In genomic region chr5:113773664-113774063, GRCm38 (mm10) we compare ENCODE assay signal across 8 mouse cellular contexts. TPM values are rescaled to one million over a fixed set of nuclear protein-coding genes. Genes with fewer than 3 reads are reported as not detected.
DNase-seq lines count a peak whose midpoint lies in the region; ATAC-seq and TF ChIP-seq lines count a peak whose summit lies in the region.

No protein-coding gene starts in this region.

- peak overlapping the region; percentile 99 for H3K4me3 ChIP-seq in E14TG2a.4 (replicated peaks; ENCODE audit: low read length)
- H3K4me3 ChIP-seq in forebrain, embryonic 12.5 days (replicated peaks) = peak overlapping the region; percentile 99
- peak overlapping the region; percentile 79 for H3K4me3 ChIP-seq in heart, postnatal 0 days (ENCODE audit: low read depth, low read length)
- H3K4me3 ChIP-seq in liver, embryonic 15.5 days (replicated peaks) = peak overlapping the region; percentile 95
- peak overlapping the region; percentile 89 for H3K4me3 ChIP-seq in neural tube, embryonic 11.5 days (ENCODE audit: low read depth, low read length)
- H3K4me3 ChIP-seq in stomach, embryonic 16.5 days (replicated peaks; ENCODE audit: low read length) = peak overlapping the region; percentile 97

- no peaks in the 10 kb centered on the region for H3K9me3 ChIP-seq in E14TG2a.4 (ENCODE audit: low read length)
- H3K9me3 ChIP-seq in forebrain, embryonic 12.5 days = no peaks in the 10 kb centered on the region
- no peaks in the 10 kb centered on the region for H3K9me3 ChIP-seq in heart, postnatal 0 days (replicated peaks; ENCODE audit: control insufficient read depth, low read length)
- H3K9me3 ChIP-seq in liver, embryonic 15.5 days (replicated peaks) = no peaks in the 10 kb centered on the region
- H3K9me3 ChIP-seq in neural tube, embryonic 11.5 days (ENCODE audit: control insufficient read depth, low read length) = no peaks in the 10 kb centered on the region
- no peaks in the 10 kb centered on the region for H3K9me3 ChIP-seq in stomach, embryonic 16.5 days (replicated peaks; ENCODE audit: control insufficient read depth, low read length)

- H3K27ac ChIP-seq in forebrain, embryonic 12.5 days = no peak overlapping the region
- 0 out of 2 replicates have a peak overlapping the region, but pooled peaks have one; percentile 8 for H3K27ac ChIP-seq in heart, postnatal 0 days (ENCODE audit: low read depth)
- H3K27ac ChIP-seq in liver, embryonic 15.5 days (replicated peaks) = peak overlapping the region; percentile 91
- H3K27ac ChIP-seq in neural tube, embryonic 11.5 days (ENCODE audit: low read depth, low read length) = no peak overlapping the region
- H3K27ac ChIP-seq in stomach, embryonic 16.5 days (ENCODE audit: low read length) = no peak overlapping the region

- H3K9ac ChIP-seq in forebrain, embryonic 12.5 days = peak overlapping the region; percentile 74
- H3K9ac ChIP-seq in heart, postnatal 0 days (replicated peaks; ENCODE audit: low read depth, low read length) = no peak overlapping the region
- H3K9ac ChIP-seq in liver, embryonic 15.5 days = peak overlapping the region; percentile 81
- H3K9ac ChIP-seq in neural tube, embryonic 11.5 days (ENCODE audit: low read length) = no peak overlapping the region
- peak overlapping the region; percentile 80 for H3K9ac ChIP-seq in stomach, embryonic 16.5 days (ENCODE audit: low read length)

- peak; percentile 87 for DNase-seq in c-Kit-positive CD71-negative TER-119-negative erythroid progenitor cells, embryonic 14.5 days (ENCODE audit: low read depth)
- DNase-seq in heart, postnatal 0 days (ENCODE audit: low spot score) = peak; percentile 63
- peak; percentile 89 to 96 for DNase-seq in kidney, postnatal 36 days
- DNase-seq in neural tube, embryonic 11.5 days (ENCODE audit: low spot score) = peak; percentile 87

- no peaks in the 10 kb centered on the region for H3K27me3 ChIP-seq in E14TG2a.4 (ENCODE audit: insufficient read depth, low read length)
- no peaks in the 10 kb centered on the region for H3K27me3 ChIP-seq in forebrain, embryonic 12.5 days
- H3K27me3 ChIP-seq in heart, postnatal 0 days (ENCODE audit: control insufficient read depth, insufficient read depth, low read length) = no peaks in the 10 kb centered on the region
- no peaks in the 10 kb centered on the region for H3K27me3 ChIP-seq in liver, embryonic 15.5 days
- H3K27me3 ChIP-seq in neural tube, embryonic 11.5 days (ENCODE audit: control insufficient read depth, insufficient read depth, low read length) = no peaks in the 10 kb centered on the region
- H3K27me3 ChIP-seq in stomach, embryonic 16.5 days (ENCODE audit: control insufficient read depth, insufficient read depth, low read length) = no peaks in the 10 kb centered on the region

- no peak for TF ChIP-seq EP300 in heart, postnatal 0 days (IDR thresholded peaks at IDR 0.05; ENCODE audit: low read depth)

- TF ChIP-seq CTCF in E14TG2a.4 (conservative IDR thresholded peaks at IDR 0.05; ENCODE audit: low read length) = peak; percentile 86
- peak; percentile 92 for TF ChIP-seq CTCF in heart, postnatal 0 days (IDR thresholded peaks at IDR 0.05; ENCODE audit: low read depth)

- ATAC-seq in forebrain, embryonic 12.5 days (ENCODE audit: low FRiP score) = 0 out of 2 replicates have a peak, but pooled peaks have one; percentile 21
- no peak for ATAC-seq in heart, postnatal 0 days (ENCODE audit: insufficient read depth, low read depth)
- peak; percentile 36 for ATAC-seq in liver, embryonic 15.5 days (ENCODE audit: insufficient read depth)
- no peak for ATAC-seq in neural tube, embryonic 11.5 days (ENCODE audit: insufficient read depth, low FRiP score, low TSS enrichment)
- ATAC-seq in stomach, embryonic 16.5 days (ENCODE audit: insufficient read depth, low FRiP score) = no peak

- H3K4me2 ChIP-seq in forebrain, embryonic 12.5 days = peak overlapping the region; percentile 92
- peak overlapping the region; percentile 97 for H3K4me2 ChIP-seq in heart, postnatal 0 days (ENCODE audit: low read depth, low read length)
- H3K4me2 ChIP-seq in liver, embryonic 15.5 days = peak overlapping the region; percentile 92
- peak overlapping the region; percentile 73 for H3K4me2 ChIP-seq in neural tube, embryonic 11.5 days (ENCODE audit: low read depth)
- H3K4me2 ChIP-seq in stomach, embryonic 16.5 days (ENCODE audit: low read depth, low read length) = peak overlapping the region; percentile 81

- H3K4me1 ChIP-seq in E14TG2a.4 (replicated peaks; ENCODE audit: low read depth, low read length) = peaks cover 50% of the 10 kb centered on the region
- H3K4me1 ChIP-seq in forebrain, embryonic 12.5 days = peaks cover 32% of the 10 kb centered on the region
- peaks cover 14% of the 10 kb centered on the region for H3K4me1 ChIP-seq in heart, postnatal 0 days (ENCODE audit: control insufficient read depth, insufficient read depth)
- H3K4me1 ChIP-seq in liver, embryonic 15.5 days (replicated peaks) = peaks cover 46% of the 10 kb centered on the region
- peaks cover 12% of the 10 kb centered on the region for H3K4me1 ChIP-seq in neural tube, embryonic 11.5 days (ENCODE audit: control insufficient read depth, insufficient read depth, low read length)
- H3K4me1 ChIP-seq in stomach, embryonic 16.5 days (ENCODE audit: control insufficient read depth, insufficient read depth, low read length) = peaks cover 17% of the 10 kb centered on the region

- WGBS in forebrain, embryonic 12.5 days = 1% methylated on average over 7 of the region's 7 CpGs
- under 1% methylated on average over 7 of the region's 7 CpGs for WGBS in heart, postnatal 0 days
- 0% methylated on average over 7 of the region's 7 CpGs for WGBS in liver, embryonic 15.5 days (ENCODE audit: insufficient replicate concordance)
- WGBS in neural tube, embryonic 11.5 days = 1% methylated on average over 7 of the region's 7 CpGs
- WGBS in stomach, embryonic 16.5 days = 0% methylated on average over 7 of the region's 7 CpGs

- peaks cover 63% of the 10 kb centered on the region for H3K36me3 ChIP-seq in E14TG2a.4 (ENCODE audit: insufficient read depth, low read length)
- H3K36me3 ChIP-seq in forebrain, embryonic 12.5 days (replicated peaks) = peaks cover 41% of the 10 kb centered on the region
- peaks cover 39% of the 10 kb centered on the region for H3K36me3 ChIP-seq in heart, postnatal 0 days (replicated peaks; ENCODE audit: control insufficient read depth, insufficient read depth, low read length)
- H3K36me3 ChIP-seq in liver, embryonic 15.5 days (replicated peaks) = peaks cover 48% of the 10 kb centered on the region
- H3K36me3 ChIP-seq in neural tube, embryonic 11.5 days (ENCODE audit: control insufficient read depth, insufficient read depth, low read length) = peaks cover 8% of the 10 kb centered on the region; the same call in 1 of the 2 replicates
- H3K36me3 ChIP-seq in stomach, embryonic 16.5 days (ENCODE audit: control insufficient read depth, insufficient read depth, low read length) = 0 out of 2 replicates have a peak, but pooled peaks cover 11% of the 10 kb centered on the region

RNA-seq across cellular contexts. Expression of gene Iscu, which starts 1.1 kb away (rescaled TPM):
- 107 and 113 TPM in 2 replicates for polyA plus RNA-seq in forebrain, embryonic 12.5 days (2016; fragmentation: Nextera tagmentation; extraction: Ambion mirVana)
- 116 and 149 TPM in 2 replicates for total RNA-seq in heart, postnatal 0 days (2014; rRNA removed; ENCODE audit: low replicate concordance)
- polyA plus RNA-seq in heart, postnatal 0 days (2015; fragmentation: Nextera tagmentation; extraction: Ambion mirVana) = 210 and 215 TPM in 2 replicates
- polyA plus RNA-seq in liver, embryonic 15.5 days (2015; fragmentation: Nextera tagmentation; extraction: Ambion mirVana) = 79.1 and 85.3 TPM in 2 replicates
- 101 and 107 TPM in 2 replicates for polyA plus RNA-seq in neural tube, embryonic 11.5 days (2014; fragmentation: Nextera tagmentation; extraction: Ambion mirVana)
- polyA plus RNA-seq in stomach, embryonic 16.5 days (2015; fragmentation: Nextera tagmentation; extraction: Ambion mirVana) = 97.0 and 112 TPM in 2 replicates

RNA-seq across cellular contexts. Expression of gene Sart3, which starts 1.4 kb away (rescaled TPM):
- 78.4 and 78.8 TPM in 2 replicates for polyA plus RNA-seq in forebrain, embryonic 12.5 days (2016; fragmentation: Nextera tagmentation; extraction: Ambion mirVana)
- total RNA-seq in heart, postnatal 0 days (2014; rRNA removed; ENCODE audit: low replicate concordance) = 15.8 and 22.3 TPM in 2 replicates
- polyA plus RNA-seq in heart, postnatal 0 days (2015; fragmentation: Nextera tagmentation; extraction: Ambion mirVana) = 11.9 and 12.8 TPM in 2 replicates
- polyA plus RNA-seq in liver, embryonic 15.5 days (2015; fragmentation: Nextera tagmentation; extraction: Ambion mirVana) = 17.5 and 20.7 TPM in 2 replicates
- 59.4 and 59.9 TPM in 2 replicates for polyA plus RNA-seq in neural tube, embryonic 11.5 days (2014; fragmentation: Nextera tagmentation; extraction: Ambion mirVana)
- 30.8 and 35.0 TPM in 2 replicates for polyA plus RNA-seq in stomach, embryonic 16.5 days (2015; fragmentation: Nextera tagmentation; extraction: Ambion mirVana)

RNA-seq across cellular contexts. Expression of gene Tmem119, which starts 26.7 kb away (rescaled TPM):
- polyA plus RNA-seq in forebrain, embryonic 12.5 days (2016; fragmentation: Nextera tagmentation; extraction: Ambion mirVana) = 13.9 and 19.4 TPM in 2 replicates
- total RNA-seq in heart, postnatal 0 days (2014; rRNA removed; ENCODE audit: low replicate concordance) = 19.9 and 28.4 TPM in 2 replicates
- polyA plus RNA-seq in heart, postnatal 0 days (2015; fragmentation: Nextera tagmentation; extraction: Ambion mirVana) = 12.4 and 13.0 TPM in 2 replicates
- 4.0 and 4.2 TPM in 2 replicates for polyA plus RNA-seq in liver, embryonic 15.5 days (2015; fragmentation: Nextera tagmentation; extraction: Ambion mirVana)
- polyA plus RNA-seq in neural tube, embryonic 11.5 days (2014; fragmentation: Nextera tagmentation; extraction: Ambion mirVana) = 29.3 and 36.5 TPM in 2 replicates
- polyA plus RNA-seq in stomach, embryonic 16.5 days (2015; fragmentation: Nextera tagmentation; extraction: Ambion mirVana) = 71.4 and 73.0 TPM in 2 replicates

RNA-seq across cellular contexts. Expression of gene Ficd, which starts 38.1 kb away (rescaled TPM):
- 5.4 and 7.2 TPM in 2 replicates for polyA plus RNA-seq in forebrain, embryonic 12.5 days (2016; fragmentation: Nextera tagmentation; extraction: Ambion mirVana)
- 5.5 and 7.1 TPM in 2 replicates for total RNA-seq in heart, postnatal 0 days (2014; rRNA removed; ENCODE audit: low replicate concordance)
- 4.1 and 5.3 TPM in 2 replicates for polyA plus RNA-seq in heart, postnatal 0 days (2015; fragmentation: Nextera tagmentation; extraction: Ambion mirVana)
- polyA plus RNA-seq in liver, embryonic 15.5 days (2015; fragmentation: Nextera tagmentation; extraction: Ambion mirVana) = 2.6 and 2.8 TPM in 2 replicates
- polyA plus RNA-seq in neural tube, embryonic 11.5 days (2014; fragmentation: Nextera tagmentation; extraction: Ambion mirVana) = 3.7 and 4.7 TPM in 2 replicates
- polyA plus RNA-seq in stomach, embryonic 16.5 days (2015; fragmentation: Nextera tagmentation; extraction: Ambion mirVana) = 7.0 and 9.1 TPM in 2 replicates

RNA-seq across cellular contexts. Expression of gene 1700069L16Rik, which starts 49.1 kb away (rescaled TPM):
- not detected in 2 replicates for polyA plus RNA-seq in forebrain, embryonic 12.5 days (2016; fragmentation: Nextera tagmentation; extraction: Ambion mirVana)
- not detected in 2 replicates for total RNA-seq in heart, postnatal 0 days (2014; rRNA removed; ENCODE audit: low replicate concordance)
- polyA plus RNA-seq in heart, postnatal 0 days (2015; fragmentation: Nextera tagmentation; extraction: Ambion mirVana) = not detected in 2 replicates
- polyA plus RNA-seq in liver, embryonic 15.5 days (2015; fragmentation: Nextera tagmentation; extraction: Ambion mirVana) = not detected in 2 replicates
- polyA plus RNA-seq in neural tube, embryonic 11.5 days (2014; fragmentation: Nextera tagmentation; extraction: Ambion mirVana) = not detected in 2 replicates
- not detected in 2 replicates for polyA plus RNA-seq in stomach, embryonic 16.5 days (2015; fragmentation: Nextera tagmentation; extraction: Ambion mirVana)

Comparison
In these comparisons a context has a peak if more than half of its experiments do, and no peak if none do; other contexts are left out.
1. ATAC-seq: peak in forebrain, embryonic 12.5 days (single experiment) and liver, embryonic 15.5 days (single experiment); none in heart, postnatal 0 days (single experiment), neural tube, embryonic 11.5 days (single experiment) and stomach, embryonic 16.5 days (single experiment).
2. H3K27ac ChIP-seq: peak in heart, postnatal 0 days (single experiment) and liver, embryonic 15.5 days (single experiment); none in forebrain, embryonic 12.5 days (single experiment), neural tube, embryonic 11.5 days (single experiment) and stomach, embryonic 16.5 days (single experiment).
3. H3K9ac ChIP-seq: peak in forebrain, embryonic 12.5 days (single experiment), liver, embryonic 15.5 days (single experiment) and stomach, embryonic 16.5 days (single experiment); none in heart, postnatal 0 days (single experiment) and neural tube, embryonic 11.5 days (single experiment).
4. Peak in every context shown above with its lines, with median percentiles within 50 percentile points of each other: H3K4me3 ChIP-seq, DNase-seq and H3K4me2 ChIP-seq.